Mouse (Mus musculus) retina, postnatal 7 days (tissue): ENCODE results near the gene Sptssb.

Experiments
- DNase-seq: peaks from one replicate; pipeline ENCODE4 v3.0.0-alpha.2; 2012; ENCODE audit warnings: low read depth, low spot score

The Sptssb gene

GRCm38 (mm10) chr3:69829532-69829931, 30.2 kb downstream of the Sptssb start:
- DNase-seq, result no peak

DNA sequence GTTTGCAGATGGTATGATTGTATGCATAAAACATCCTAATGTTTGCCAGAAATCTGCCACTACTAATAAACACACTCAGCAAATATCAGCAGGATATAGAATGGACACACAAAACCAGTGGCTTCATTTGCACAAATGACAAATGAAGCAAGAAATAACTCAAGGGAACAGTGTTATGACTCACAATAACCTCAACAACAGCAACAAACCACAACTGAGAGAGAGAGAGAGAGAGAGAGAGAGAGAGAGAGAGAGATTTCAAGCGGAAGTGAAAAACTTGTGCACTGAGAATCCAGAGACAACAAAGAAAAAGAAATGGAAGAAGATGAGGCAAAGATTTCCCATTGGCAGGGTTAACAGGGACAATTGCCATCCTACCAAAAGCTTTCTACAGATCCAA, 35.2 kb downstream of the Sptssb start:
- DNase-seq, result no peak

- DNase-seq, result no peak
These were observed 39.1 kb downstream of the Sptssb start for GRCm38 (mm10) chr3:69820614-69821013.

DNA sequence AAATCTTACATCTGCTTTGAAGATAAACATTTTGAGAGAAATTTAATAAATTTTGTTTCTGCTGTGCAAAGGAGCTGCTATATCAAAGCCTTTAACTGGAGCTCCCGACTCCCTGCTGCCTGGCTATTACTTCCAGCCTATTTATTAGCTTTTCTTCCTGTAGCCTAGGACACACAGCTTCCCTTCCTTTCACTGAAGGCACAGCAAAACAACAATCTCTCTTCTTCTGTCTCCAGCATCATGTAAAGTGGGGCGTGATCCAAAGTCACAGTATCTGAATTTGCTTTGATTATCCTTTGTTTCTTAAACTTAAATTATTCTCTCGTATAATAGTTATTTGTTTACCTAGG, 39.9 kb downstream of the Sptssb start:
- no peak for DNase-seq

DNA sequence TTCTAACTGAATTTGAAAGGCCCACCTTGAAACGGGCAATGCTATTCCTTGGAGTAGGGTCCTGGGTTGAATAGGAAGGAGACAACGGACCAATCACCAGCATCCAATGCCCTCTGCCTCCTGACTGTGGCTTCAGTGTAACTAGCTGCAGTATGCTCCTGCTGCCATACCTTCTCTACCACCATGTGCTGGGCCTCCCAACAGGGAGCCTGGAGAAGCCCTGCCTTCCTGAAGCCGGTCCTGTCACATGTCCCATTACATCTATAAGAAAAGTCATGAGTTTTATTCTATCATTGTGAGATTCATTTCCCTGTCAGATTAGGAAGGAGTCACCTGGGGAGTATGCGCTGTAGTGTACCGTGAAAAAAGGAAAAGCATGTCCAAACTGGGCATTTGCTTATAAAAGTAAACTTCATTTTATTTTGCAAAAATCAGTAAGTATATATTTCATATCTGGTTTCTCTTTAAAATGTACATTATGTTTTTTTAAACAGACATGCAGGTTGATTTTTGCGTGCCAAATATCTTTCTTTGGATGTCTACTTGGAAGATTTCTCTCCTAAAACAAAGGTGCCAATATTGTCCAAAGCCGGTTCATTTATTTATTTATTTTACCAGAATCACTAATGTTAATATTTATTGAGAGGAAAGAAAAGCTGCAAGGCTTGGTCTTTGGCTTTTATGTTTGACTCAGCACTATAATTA, 40.4 kb downstream of the Sptssb start:
- DNase-seq, result no peak

GRCm38 (mm10) chr3:69818466-69818865, 41.3 kb downstream of the Sptssb start:
- peak; percentile 11 for DNase-seq

- DNase-seq, result no peak
These were observed 43.2 kb downstream of the Sptssb start for GRCm38 (mm10) chr3:69816547-69816946.

- DNase-seq, result no peak
These were observed 46.6 kb downstream of the Sptssb start for GRCm38 (mm10) chr3:69813005-69813695.

GRCm38 (mm10) chr3:69812442-69812841, 47.3 kb downstream of the Sptssb start:
- DNase-seq, result no peak

GRCm38 (mm10) chr3:69808479-69808878, 51.3 kb downstream of the Sptssb start:
- DNase-seq, result no peak

DNA sequence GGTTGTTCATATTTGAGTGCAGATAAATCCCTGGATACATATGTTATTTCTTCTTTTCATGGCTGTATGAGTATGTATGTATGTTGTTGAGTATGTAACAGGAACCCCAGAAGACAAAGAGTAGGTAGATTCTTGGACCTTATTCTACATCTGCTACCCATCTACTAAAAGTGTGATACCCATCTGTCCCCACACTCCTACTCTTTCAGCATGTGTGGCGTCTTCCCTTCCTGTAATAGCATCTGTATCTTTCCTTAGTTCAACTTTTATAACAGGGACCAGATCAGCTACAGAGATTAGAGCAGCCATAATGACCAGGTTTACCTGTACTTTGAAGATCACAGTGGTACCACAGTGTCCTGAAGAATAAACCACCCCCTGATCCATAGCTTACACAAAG, 56.6 kb downstream of the Sptssb start:
- DNase-seq, result no peak

- DNase-seq, result no peak
These were observed 58.8 kb downstream of the Sptssb start for GRCm38 (mm10) chr3:69800829-69801384.

GRCm38 (mm10) chr3:69799096-69799495, 60.6 kb downstream of the Sptssb start:
- no peak for DNase-seq

- no peak for DNase-seq
These were observed 61.8 kb downstream of the Sptssb start for GRCm38 (mm10) chr3:69797969-69798368.

- no peak for DNase-seq
These were observed 62.2 kb downstream of the Sptssb start for GRCm38 (mm10) chr3:69797533-69797932.

GRCm38 (mm10) chr3:69792823-69793417, 66.8 kb downstream of the Sptssb start:
- DNase-seq, result no peak

DNA sequence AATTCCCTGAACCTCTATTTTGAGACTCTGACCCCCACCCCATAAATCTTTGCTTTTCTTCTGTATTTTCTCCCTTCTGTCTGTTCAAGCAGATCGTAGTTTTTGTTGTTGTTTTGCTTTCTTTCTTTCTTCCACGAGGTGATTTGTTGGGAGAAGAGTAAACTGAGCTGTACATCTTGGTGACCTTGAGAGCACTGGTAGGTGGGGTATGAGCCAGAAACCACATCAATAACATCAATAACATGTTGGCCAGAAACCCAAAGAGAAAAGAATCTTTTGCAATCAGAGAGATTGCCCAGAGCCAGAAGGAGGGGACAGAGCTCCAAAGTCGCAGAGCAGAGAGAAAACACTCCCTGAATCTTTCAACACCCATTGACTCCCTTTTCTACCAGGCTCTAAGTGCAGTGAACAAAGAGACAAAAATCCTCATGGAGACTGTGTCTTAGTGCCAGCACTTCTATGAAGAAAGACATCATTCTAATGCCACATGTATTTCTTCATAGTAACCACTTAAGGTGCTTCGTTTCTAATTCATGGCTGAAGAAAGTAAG, 80.4 kb downstream of the Sptssb start:
- no peak for DNase-seq

DNA sequence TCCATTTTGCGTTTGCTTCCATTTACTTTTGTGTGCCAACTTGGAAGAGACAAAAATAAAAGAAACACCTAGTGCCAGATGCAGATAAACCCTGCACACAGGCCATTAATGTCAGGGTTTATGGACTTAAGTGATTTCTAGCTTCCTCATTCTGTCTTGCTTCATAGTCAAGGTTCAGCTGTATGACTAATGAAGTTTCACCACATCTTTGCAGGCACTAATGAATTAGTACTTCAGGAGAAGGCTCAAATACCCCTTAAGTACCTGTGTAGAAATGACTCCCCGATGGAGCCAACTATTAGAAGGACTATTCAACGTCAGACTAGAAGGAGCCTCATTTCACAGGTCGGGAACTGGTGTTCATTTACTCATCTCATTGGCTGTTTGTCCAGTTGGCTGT, 86.4 kb downstream of the Sptssb start:
- DNase-seq, result no peak
